Mouse (Mus musculus): ENCODE measurements around the gene Tfec. TPM values are rescaled to one million over a fixed set of nuclear protein-coding genes. Genes with fewer than 3 reads are reported as not detected.

The Tfec gene
- polyA plus RNA-seq, 1 experiment from 2014 or later = 0.24 TPM

GRCm38 (mm10) chr6:16785166-16785565 lies 113.1 kb downstream of the Tfec start:
- no peak overlapping the region for H3K4me3 ChIP-seq
- no peak for ATAC-seq (ENCODE audit: insufficient number of reproducible peaks, low FRiP score)
- H3K4me1 ChIP-seq (replicated peaks) = no peaks in the 10 kb centered on the region
- H3K27me3 ChIP-seq (replicated peaks) = no peaks in the 10 kb centered on the region
- WGBS = 67% methylated on average over 3 of the region's 3 CpGs
- no peak overlapping the region for H3K9ac ChIP-seq
- H3K9me3 ChIP-seq (replicated peaks) = no peaks in the 10 kb centered on the region
- no peak overlapping the region for H3K27ac ChIP-seq (ENCODE audit: poor library complexity, severe bottlenecking)
- H3K4me2 ChIP-seq = no peak overlapping the region
- no peaks in the 10 kb centered on the region for H3K36me3 ChIP-seq

Other genes with a start within 250 kb of the Tfec start
- gene Tes, start 166.7 kb upstream of the Tfec start, polyA plus RNA-seq (2016; fragmentation: Nextera tagmentation; extraction: Ambion mirVana) = 10.2 and 13.6 TPM in 2 replicates

Measured in heart, embryonic 12.5 days (tissue).